Mouse (Mus musculus): Measurements from ENCODE around the gene Tle2. TPM values are rescaled to one million over a fixed set of nuclear protein-coding genes. Genes with fewer than 3 reads are reported as not detected.
A peak's percentile ranks its signal among the peaks of the same experiment; 100 is the strongest.

The Tle2 gene
- polyA plus RNA-seq, 1 experiment from 2014 or later = 17.8 TPM

- WGBS = 1% methylated on average over 28 of the region's 28 CpGs
- peak within 1 kb of the TSS; percentile 54 for H3K4me2 ChIP-seq (ENCODE audit: low read length)
- H3K27me3 ChIP-seq (replicated peaks; ENCODE audit: control insufficient read depth, insufficient read depth, low read length) = no peaks in the 10 kb centered on the region
- no peak within 1 kb of the TSS; the same call in 1 of the 2 replicates for H3K9ac ChIP-seq (ENCODE audit: low read length)
- H3K4me3 ChIP-seq (ENCODE audit: low read depth, low read length) = peak within 1 kb of the TSS; percentile 17
- ATAC-seq (replicated peaks; ENCODE audit: low FRiP score, low TSS enrichment, low read depth) (peak; percentile 89), DNase-seq (ENCODE audit: low spot score) (peak; percentile 100)
- H3K4me1 ChIP-seq (replicated peaks; ENCODE audit: control insufficient read depth, insufficient read depth, low read length) = peaks cover 45% of the 10 kb centered on the region
- no peaks in the 10 kb centered on the region for H3K36me3 ChIP-seq (ENCODE audit: control insufficient read depth, insufficient read depth, low read length)
- peak within 1 kb of the TSS; percentile 27; the same call in 1 of the 2 replicates for H3K27ac ChIP-seq (ENCODE audit: low read depth)
- no peaks in the 10 kb centered on the region for H3K9me3 ChIP-seq (ENCODE audit: control insufficient read depth, low read length)
Observed at GRCm38 (mm10) chr10:81600738-81601203, 26.4 kb downstream of the Tle2 start, which contains the start of gene Tle6. Gene Tle6 (minus strand): TSS chr10:81601073.

GRCm38 (mm10) chr10:81601396-81601905 lies 27.1 kb downstream of the Tle2 start:
- Histone ChIP-seq H3K27ac (ENCODE audit: low read depth) (peak overlapping the region; percentile 27; the same call in 1 of the 2 replicates), H3K27me3 (replicated peaks; ENCODE audit: control insufficient read depth, insufficient read depth, low read length) (no peaks in the 10 kb centered on the region), H3K4me2 (ENCODE audit: low read length) (peak overlapping the region; percentile 54), H3K9ac (ENCODE audit: low read length) (no peak overlapping the region; the same call in 1 of the 2 replicates), H3K36me3 (ENCODE audit: control insufficient read depth, insufficient read depth, low read length) (no peaks in the 10 kb centered on the region), H3K9me3 (ENCODE audit: control insufficient read depth, low read length) (no peaks in the 10 kb centered on the region), H3K4me3 (ENCODE audit: low read depth, low read length) (0 out of 2 replicates have a peak overlapping the region, but pooled peaks have one; percentile 17), H3K4me1 (replicated peaks; ENCODE audit: control insufficient read depth, insufficient read depth, low read length) (peaks cover 40% of the 10 kb centered on the region)
- ATAC-seq (replicated peaks; ENCODE audit: low FRiP score, low TSS enrichment, low read depth) (no peak), DNase-seq (ENCODE audit: low spot score) (no peak)
- 27% methylated on average over 7 of the region's 7 CpGs for WGBS

- H3K36me3 ChIP-seq (ENCODE audit: control insufficient read depth, insufficient read depth, low read length) = no peaks in the 10 kb centered on the region
- no peak overlapping the region for H3K4me2 ChIP-seq (ENCODE audit: low read length)
- H3K9me3 ChIP-seq (ENCODE audit: control insufficient read depth, low read length) = no peaks in the 10 kb centered on the region
- H3K27ac ChIP-seq (ENCODE audit: low read depth) = no peak overlapping the region
- H3K4me1 ChIP-seq (replicated peaks; ENCODE audit: control insufficient read depth, insufficient read depth, low read length) = peaks cover 32% of the 10 kb centered on the region
- no peak overlapping the region for H3K4me3 ChIP-seq (ENCODE audit: low read depth, low read length)
- no peaks in the 10 kb centered on the region for H3K27me3 ChIP-seq (replicated peaks; ENCODE audit: control insufficient read depth, insufficient read depth, low read length)
- peak; percentile 72 for DNase-seq (ENCODE audit: low spot score)
- no peak overlapping the region for H3K9ac ChIP-seq (ENCODE audit: low read length)
- no peak for ATAC-seq (replicated peaks; ENCODE audit: low FRiP score, low TSS enrichment, low read depth)
- WGBS = 19% methylated on average over 4 of the region's 4 CpGs
Observed at GRCm38 (mm10) chr10:81602741-81603151, 28.4 kb downstream of the Tle2 start.

GRCm38 (mm10) chr10:81604019-81604967 lies 29.9 kb downstream of the Tle2 start:
- DNase-seq (ENCODE audit: low spot score) (no peak), ATAC-seq (replicated peaks; ENCODE audit: low FRiP score, low TSS enrichment, low read depth) (no peak)
- WGBS = 76% methylated on average over 12 of the region's 12 CpGs
- no peak overlapping the region for H3K27ac ChIP-seq (ENCODE audit: low read depth)
- no peak overlapping the region for H3K9ac ChIP-seq (ENCODE audit: low read length)
- H3K4me3 ChIP-seq (ENCODE audit: low read depth, low read length) = 0 out of 2 replicates have a peak overlapping the region, but pooled peaks have one; percentile 28
- peaks cover 29% of the 10 kb centered on the region for H3K4me1 ChIP-seq (replicated peaks; ENCODE audit: control insufficient read depth, insufficient read depth, low read length)
- H3K4me2 ChIP-seq (ENCODE audit: low read length) = peak overlapping the region; percentile 49
- H3K36me3 ChIP-seq (ENCODE audit: control insufficient read depth, insufficient read depth, low read length) = no peaks in the 10 kb centered on the region
- H3K27me3 ChIP-seq (replicated peaks; ENCODE audit: control insufficient read depth, insufficient read depth, low read length) = no peaks in the 10 kb centered on the region
- H3K9me3 ChIP-seq (ENCODE audit: control insufficient read depth, low read length) = no peaks in the 10 kb centered on the region

- H3K9me3 ChIP-seq (ENCODE audit: control insufficient read depth, low read length) = no peaks in the 10 kb centered on the region
- DNase-seq (ENCODE audit: low spot score) = peak; percentile 94
- peak; percentile 1; the same call in 1 of the 2 replicates for ATAC-seq (replicated peaks; ENCODE audit: low FRiP score, low TSS enrichment, low read depth)
- 19% methylated on average over 29 of the region's 29 CpGs for WGBS
- peaks cover 29% of the 10 kb centered on the region for H3K4me1 ChIP-seq (replicated peaks; ENCODE audit: control insufficient read depth, insufficient read depth, low read length)
- H3K9ac ChIP-seq (ENCODE audit: low read length) = peak overlapping the region; percentile 8; the same call in 1 of the 2 replicates
- no peaks in the 10 kb centered on the region for H3K27me3 ChIP-seq (replicated peaks; ENCODE audit: control insufficient read depth, insufficient read depth, low read length)
- peak overlapping the region; percentile 88 for H3K27ac ChIP-seq (ENCODE audit: low read depth)
- peak overlapping the region; percentile 28 for H3K4me3 ChIP-seq (ENCODE audit: low read depth, low read length)
- peak overlapping the region; percentile 49 for H3K4me2 ChIP-seq (ENCODE audit: low read length)
- no peaks in the 10 kb centered on the region for H3K36me3 ChIP-seq (ENCODE audit: control insufficient read depth, insufficient read depth, low read length)
Observed at GRCm38 (mm10) chr10:81604968-81605665, 30.8 kb downstream of the Tle2 start.

- no peaks in the 10 kb centered on the region for H3K36me3 ChIP-seq (ENCODE audit: control insufficient read depth, insufficient read depth, low read length)
- peak overlapping the region; percentile 28 for H3K4me3 ChIP-seq (ENCODE audit: low read depth, low read length)
- peak overlapping the region; percentile 8; the same call in 1 of the 2 replicates for H3K9ac ChIP-seq (ENCODE audit: low read length)
- 0 out of 2 replicates have a peak, but pooled peaks have one; percentile 1 for ATAC-seq (replicated peaks; ENCODE audit: low FRiP score, low TSS enrichment, low read depth)
- peaks cover 25% of the 10 kb centered on the region for H3K4me1 ChIP-seq (replicated peaks; ENCODE audit: control insufficient read depth, insufficient read depth, low read length)
- peak overlapping the region; percentile 88 for H3K27ac ChIP-seq (ENCODE audit: low read depth)
- H3K4me2 ChIP-seq (ENCODE audit: low read length) = peak overlapping the region; percentile 49
- DNase-seq (ENCODE audit: low spot score) = no peak
- WGBS = 2% methylated on average over 14 of the region's 14 CpGs
- H3K9me3 ChIP-seq (ENCODE audit: control insufficient read depth, low read length) = no peaks in the 10 kb centered on the region
- no peaks in the 10 kb centered on the region for H3K27me3 ChIP-seq (replicated peaks; ENCODE audit: control insufficient read depth, insufficient read depth, low read length)
Observed at GRCm38 (mm10) chr10:81605666-81605973, 31.3 kb downstream of the Tle2 start.

- Histone ChIP-seq H3K9ac (ENCODE audit: low read length) (peak within 1 kb of the TSS; percentile 55), H3K4me2 (ENCODE audit: low read length) (peak within 1 kb of the TSS; percentile 83), H3K9me3 (ENCODE audit: control insufficient read depth, low read length) (no peaks in the 10 kb centered on the region), H3K4me3 (ENCODE audit: low read depth, low read length) (peak within 1 kb of the TSS; percentile 54), H3K27ac (ENCODE audit: low read depth) (peak within 1 kb of the TSS; percentile 88), H3K4me1 (replicated peaks; ENCODE audit: control insufficient read depth, insufficient read depth, low read length) (peaks cover 20% of the 10 kb centered on the region), H3K27me3 (replicated peaks; ENCODE audit: control insufficient read depth, insufficient read depth, low read length) (no peaks in the 10 kb centered on the region), H3K36me3 (ENCODE audit: control insufficient read depth, insufficient read depth, low read length) (no peaks in the 10 kb centered on the region)
- ATAC-seq (replicated peaks; ENCODE audit: low FRiP score, low TSS enrichment, low read depth) (peak; percentile 88), DNase-seq (ENCODE audit: low spot score) (peak; percentile 93)
- WGBS = 1% methylated on average over 39 of the region's 39 CpGs
Observed at GRCm38 (mm10) chr10:81605974-81606751, 31.8 kb downstream of the Tle2 start, which contains the start of gene BC025920. Gene BC025920 (plus strand): TSS chr10:81606270.
